Mouse (Mus musculus) hindbrain, embryonic 14.5 days (tissue): ENCODE measurements at regions not wholly inside any gene's neighbourhood (a gene's known extent, or its start where the extent isn't known, plus 50 kb on each side); places are given as distances from the start of the nearest gene placed in this dataset.
A peak's percentile ranks its signal among the peaks of the same experiment; 100 is the strongest.

ENCODE experiments used
- ATAC-seq: fragments of 200-750 bp; cut with Nextera tagmentation; 2 replicates; pipeline ENCODE4 v1.8.0; 2017; ENCODE audit warnings: moderate number of reproducible peaks, mild to moderate bottlenecking, moderate TSS enrichment, moderate library complexity; ENCODE audit not compliant: low FRiP score
- DNase-seq: peaks from one replicate; pipeline ENCODE4 v3.0.0-alpha.2; 2015; ENCODE audit warnings: low spot score
- H3K27ac ChIP-seq: fragments of 300-500 bp; sonication (generic); 2 replicates; pipeline ENCODE4 v1.5.1; 2014; ENCODE audit warnings: mild to moderate bottlenecking, moderate library complexity
- H3K27me3 ChIP-seq: fragments of 300-500 bp; sonication (generic); 2 replicates; pipeline ENCODE4 v1.6.1; 2014; ENCODE audit warnings: mild to moderate bottlenecking, low read length, mixed read lengths; ENCODE audit not compliant: control insufficient read depth, insufficient read depth
- H3K36me3 ChIP-seq: fragments of 300-500 bp; sonication (generic); replicated peaks from 2 replicates; pipeline ENCODE4 v1.6.1; 2014; ENCODE audit not compliant: control insufficient read depth, insufficient read depth
- H3K4me1 ChIP-seq: fragments of 300-500 bp; sonication (generic); replicated peaks from 2 replicates; pipeline ENCODE4 v1.6.1; 2014; ENCODE audit warnings: antibody characterized with exemption, low read length, mixed read lengths; ENCODE audit not compliant: control insufficient read depth, insufficient read depth
- H3K4me2 ChIP-seq: fragments of 300-500 bp; sonication (generic); replicated peaks from 2 replicates; pipeline ENCODE4 v1.6.1; 2014; ENCODE audit warnings: mild to moderate bottlenecking, moderate library complexity
- H3K4me3 ChIP-seq: fragments of 300-500 bp; sonication (generic); replicated peaks from 2 replicates; pipeline ENCODE4 v1.5.1; 2014; ENCODE audit warnings: mild to moderate bottlenecking, low read length
- H3K9ac ChIP-seq: fragments of 300-500 bp; sonication (generic); 2 replicates; pipeline ENCODE4 v1.6.1; 2014
- H3K9me3 ChIP-seq: fragments of 300-500 bp; sonication (generic); 2 replicates; pipeline ENCODE4 v1.6.1; 2016; ENCODE audit warnings: low read length; ENCODE audit not compliant: control insufficient read depth
- WGBS: fragments of 180-500 bp; shearing (Covaris S2); extraction: QIAGEN DNeasy Blood & Tissue Kit; methylation state at CpG from one replicate; pipeline ENCODE4 v1.1.7; 2014; 5-methylcytosine and 5-hydroxymethylcytosine counted together

GRCm38 (mm10) chr4:4556126-4556525 lies 237.0 kb downstream of the Impad1 start:
- WGBS, result 82% methylated on average over 12 of the region's 12 CpGs

GRCm38 (mm10) chr4:4550301-4550700 lies 242.9 kb downstream of the Impad1 start:
- H3K4me3 ChIP-seq, result no peak overlapping the region
- H3K9me3 ChIP-seq, result no peaks in the 10 kb centered on the region
- 88% methylated on average over 5 of the region's 5 CpGs for WGBS
- H3K36me3 ChIP-seq, result no peaks in the 10 kb centered on the region
- H3K4me2 ChIP-seq, result no peak overlapping the region
- H3K27ac ChIP-seq, result no peak overlapping the region
- H3K27me3 ChIP-seq, result no peaks in the 10 kb centered on the region
- no peak for ATAC-seq
- no peaks in the 10 kb centered on the region for H3K4me1 ChIP-seq
- no peak for DNase-seq
- no peak overlapping the region for H3K9ac ChIP-seq

More at GRCm38 (mm10) chr4:4556126-4556525, 237.0 kb downstream of the Impad1 start:
- H3K27me3 ChIP-seq, result no peaks in the 10 kb centered on the region
- DNase-seq, result peak; percentile 7
- no peaks in the 10 kb centered on the region for H3K36me3 ChIP-seq
- H3K9ac ChIP-seq, result no peak overlapping the region
- no peak for ATAC-seq
- no peak overlapping the region for H3K4me3 ChIP-seq
- H3K4me2 ChIP-seq, result no peak overlapping the region
- H3K27ac ChIP-seq, result no peak overlapping the region
- no peaks in the 10 kb centered on the region for H3K9me3 ChIP-seq
- H3K4me1 ChIP-seq, result no peaks in the 10 kb centered on the region

- Histone ChIP-seq H3K36me3 (no peaks in the 10 kb centered on the region), H3K9ac (no peak overlapping the region), H3K4me1 (no peaks in the 10 kb centered on the region), H3K27ac (no peak overlapping the region), H3K27me3 (no peaks in the 10 kb centered on the region), H3K4me2 (no peak overlapping the region), H3K4me3 (no peak overlapping the region), H3K9me3 (no peaks in the 10 kb centered on the region)
- DNase-seq (no peak), ATAC-seq (no peak)
- 89% methylated on average over 4 of the region's 4 CpGs for WGBS
Observed at GRCm38 (mm10) chr4:4549893-4550292, 243.3 kb downstream of the Impad1 start.

- WGBS, result 80% methylated on average over 2 of the region's 2 CpGs
- DNase-seq (no peak), ATAC-seq (no peak)
Observed at GRCm38 (mm10) chr4:4537172-4537753, 255.9 kb downstream of the Impad1 start.

GRCm38 (mm10) chr4:4532196-4532595 lies 261.0 kb downstream of the Impad1 start:
- Histone ChIP-seq H3K36me3 (no peaks in the 10 kb centered on the region), H3K27me3 (no peaks in the 10 kb centered on the region), H3K9me3 (no peaks in the 10 kb centered on the region), H3K4me1 (no peaks in the 10 kb centered on the region), H3K4me3 (no peak overlapping the region), H3K4me2 (no peak overlapping the region), H3K27ac (no peak overlapping the region), H3K9ac (no peak overlapping the region)
- DNase-seq (no peak), ATAC-seq (no peak)
- 79% methylated on average over 4 of the region's 4 CpGs for WGBS

More at GRCm38 (mm10) chr4:4537172-4537753, 255.9 kb downstream of the Impad1 start:
- Histone ChIP-seq H3K27me3 (no peaks in the 10 kb centered on the region), H3K4me3 (no peak overlapping the region), H3K9me3 (no peaks in the 10 kb centered on the region), H3K4me1 (no peaks in the 10 kb centered on the region), H3K4me2 (no peak overlapping the region), H3K36me3 (no peaks in the 10 kb centered on the region), H3K9ac (no peak overlapping the region), H3K27ac (no peak overlapping the region)

GRCm38 (mm10) chr4:4528311-4528710 lies 264.8 kb downstream of the Impad1 start:
- no peak for DNase-seq
- H3K4me1 ChIP-seq, result no peaks in the 10 kb centered on the region
- no peaks in the 10 kb centered on the region for H3K27me3 ChIP-seq
- no peaks in the 10 kb centered on the region for H3K36me3 ChIP-seq
- no peak for ATAC-seq
- H3K4me2 ChIP-seq, result no peak overlapping the region
- no peaks in the 10 kb centered on the region for H3K9me3 ChIP-seq
- no peak overlapping the region for H3K27ac ChIP-seq
- H3K9ac ChIP-seq, result no peak overlapping the region
- WGBS, result 79% methylated on average over 12 of the region's 12 CpGs
- H3K4me3 ChIP-seq, result no peak overlapping the region

GRCm38 (mm10) chr4:4521757-4522156 lies 271.4 kb downstream of the Impad1 start:
- WGBS, result 81% methylated on average over 2 of the region's 2 CpGs
- no peaks in the 10 kb centered on the region for H3K27me3 ChIP-seq
- H3K27ac ChIP-seq, result no peak overlapping the region

GRCm38 (mm10) chr4:4518741-4519140 lies 274.4 kb downstream of the Impad1 start:
- Histone ChIP-seq H3K27ac (no peak overlapping the region), H3K9me3 (no peaks in the 10 kb centered on the region), H3K4me3 (no peak overlapping the region), H3K36me3 (no peaks in the 10 kb centered on the region), H3K27me3 (no peaks in the 10 kb centered on the region), H3K9ac (no peak overlapping the region), H3K4me1 (no peaks in the 10 kb centered on the region), H3K4me2 (no peak overlapping the region)
- no peak for DNase-seq
- 85% methylated on average over 2 of the region's 2 CpGs for WGBS
- no peak for ATAC-seq

More at GRCm38 (mm10) chr4:4521757-4522156, 271.4 kb downstream of the Impad1 start:
- Histone ChIP-seq H3K36me3 (no peaks in the 10 kb centered on the region), H3K4me1 (no peaks in the 10 kb centered on the region), H3K4me2 (no peak overlapping the region), H3K9me3 (no peaks in the 10 kb centered on the region), H3K4me3 (no peak overlapping the region), H3K9ac (no peak overlapping the region)
- DNase-seq (no peak), ATAC-seq (no peak)

GRCm38 (mm10) chr4:4513351-4513750 lies 279.8 kb downstream of the Impad1 start:
- no peaks in the 10 kb centered on the region for H3K36me3 ChIP-seq
- ATAC-seq, result no peak
- no peak for DNase-seq

More at GRCm38 (mm10) chr4:4513351-4513750, 279.8 kb downstream of the Impad1 start:
- Histone ChIP-seq H3K27ac (no peak overlapping the region), H3K4me2 (no peak overlapping the region), H3K9me3 (no peaks in the 10 kb centered on the region), H3K27me3 (no peaks in the 10 kb centered on the region), H3K4me1 (no peaks in the 10 kb centered on the region), H3K9ac (no peak overlapping the region), H3K4me3 (no peak overlapping the region)
